Mouse (Mus musculus): ENCODE measurements at regions not wholly inside any gene's neighbourhood (a gene's known extent, or its start where the extent isn't known, plus 50 kb on each side); places are given as distances from the start of the nearest gene placed in this dataset.

- H3K4me1 ChIP-seq (replicated peaks; ENCODE audit: control insufficient read depth, insufficient read depth, low read length), result no peaks in the 10 kb centered on the region; the same call in 1 of the 2 replicates
- H3K4me3 ChIP-seq (ENCODE audit: low read depth, low read length), result no peak overlapping the region
- H3K9me3 ChIP-seq (ENCODE audit: control insufficient read depth), result no peaks in the 10 kb centered on the region
- 46% methylated on average over 1 of the region's 1 CpGs for WGBS
- peak; percentile 58; the same call in 1 of the 2 replicates for ATAC-seq
- H3K27me3 ChIP-seq (replicated peaks; ENCODE audit: control insufficient read depth, insufficient read depth, low read length), result no peaks in the 10 kb centered on the region
- peaks cover 5% of the 10 kb centered on the region; the same call in 1 of the 2 replicates for H3K36me3 ChIP-seq (ENCODE audit: control insufficient read depth, insufficient read depth)
- H3K4me2 ChIP-seq (replicated peaks; ENCODE audit: low read depth), result no peak overlapping the region
- no peak overlapping the region for H3K9ac ChIP-seq (ENCODE audit: low read depth, low read length)
- no peak for TF ChIP-seq CTCF (IDR thresholded peaks at IDR 0.05; ENCODE audit: low read depth)
- no peak overlapping the region for H3K27ac ChIP-seq (ENCODE audit: low read depth, low read length)
Observed at GRCm38 (mm10) chr6:40824258-40824657, 63.0 kb downstream of the Moxd2 start.

Data from intestine, postnatal 0 days (tissue).